Mouse (Mus musculus) neutrophil, adult 5-6 weeks (primary cell): ENCODE results near the gene Scml4. TPM values are rescaled to one million over a fixed set of nuclear protein-coding genes. Genes with fewer than 3 reads are reported as not detected.
A peak's percentile ranks its signal among the peaks of the same experiment; 100 is the strongest.

Experiments used
- ATAC-seq: fragments of 151-379, 151-347 bp; 2 replicates; pipeline ENCODE4 v1.8.0; 2017; ENCODE audit warnings: mild to moderate bottlenecking, moderate TSS enrichment; ENCODE audit not compliant: insufficient number of reproducible peaks, poor library complexity, low FRiP score, severe bottlenecking; ENCODE audit errors: extremely low read depth
- total RNA-seq: library from RNA; stranded (forward); fragments of 200-1000 nt; gene quantifications from 2 replicates; pipeline ENCODE4 v1.2.3, GENCODE M21; 2017

Scml4 gene
- total RNA-seq, 1 experiment from 2014 or later: 66.6 TPM

DNA sequence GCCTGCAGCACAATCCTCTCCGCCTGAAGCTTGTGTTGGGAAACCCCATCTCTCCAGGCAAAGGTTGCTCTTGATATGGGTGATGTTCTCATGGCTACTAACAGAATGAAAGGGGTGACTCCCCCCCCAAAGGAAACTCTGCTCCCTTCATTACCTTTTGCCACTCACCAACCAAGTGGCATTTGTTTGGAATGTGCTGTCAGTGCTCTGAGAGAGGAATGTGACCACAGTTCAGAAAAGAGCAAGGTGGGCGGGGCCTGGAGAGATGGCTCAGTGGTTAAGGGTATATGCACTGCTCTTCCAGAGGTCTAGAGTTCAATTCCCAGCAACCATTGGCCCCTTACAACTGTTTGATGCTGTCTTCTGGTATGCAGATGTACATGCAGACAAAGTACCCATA is 3.1 kb upstream of the Scml4 start:
- ATAC-seq: no peak

DNA sequence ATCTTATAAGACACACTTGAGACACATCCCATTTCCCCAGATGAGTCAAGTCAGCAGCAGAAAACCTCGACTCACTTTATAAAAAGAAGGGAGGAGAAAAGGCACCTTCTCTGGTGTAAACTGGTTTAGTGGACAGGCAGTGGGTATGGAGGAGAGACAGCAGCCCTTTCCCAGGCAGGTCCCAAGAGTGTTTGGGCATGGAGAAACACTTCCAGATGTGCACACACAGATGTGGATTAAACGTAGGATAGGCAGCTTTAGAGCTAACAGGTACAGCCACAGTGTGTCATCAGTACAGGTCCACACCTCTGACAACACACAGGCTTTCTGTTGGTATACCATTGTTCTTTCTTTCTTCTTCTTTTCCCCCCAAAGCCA is 400 bp upstream of the Scml4 start:
- ATAC-seq: no peak

DNA sequence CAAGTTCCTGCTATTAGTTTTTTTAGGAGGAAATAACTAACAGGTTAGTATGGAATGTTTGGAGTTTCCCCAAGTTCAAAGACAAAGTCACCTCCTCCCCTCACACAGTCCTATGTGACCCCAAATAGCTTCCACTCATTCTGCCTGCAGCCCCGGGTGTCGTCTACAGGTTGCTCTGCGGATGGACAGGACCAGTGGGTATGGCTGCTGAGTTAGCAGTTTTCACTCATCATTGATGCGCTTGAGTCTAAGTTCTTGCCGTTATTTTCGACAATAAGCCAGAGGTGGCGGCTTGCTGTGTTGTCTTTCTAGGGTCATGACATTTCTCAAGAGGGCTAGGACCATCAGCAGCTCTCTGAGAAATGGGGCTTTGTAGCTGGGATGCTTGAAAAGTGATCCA is 1.3 kb downstream of the Scml4 start:
- no peak for ATAC-seq

DNA sequence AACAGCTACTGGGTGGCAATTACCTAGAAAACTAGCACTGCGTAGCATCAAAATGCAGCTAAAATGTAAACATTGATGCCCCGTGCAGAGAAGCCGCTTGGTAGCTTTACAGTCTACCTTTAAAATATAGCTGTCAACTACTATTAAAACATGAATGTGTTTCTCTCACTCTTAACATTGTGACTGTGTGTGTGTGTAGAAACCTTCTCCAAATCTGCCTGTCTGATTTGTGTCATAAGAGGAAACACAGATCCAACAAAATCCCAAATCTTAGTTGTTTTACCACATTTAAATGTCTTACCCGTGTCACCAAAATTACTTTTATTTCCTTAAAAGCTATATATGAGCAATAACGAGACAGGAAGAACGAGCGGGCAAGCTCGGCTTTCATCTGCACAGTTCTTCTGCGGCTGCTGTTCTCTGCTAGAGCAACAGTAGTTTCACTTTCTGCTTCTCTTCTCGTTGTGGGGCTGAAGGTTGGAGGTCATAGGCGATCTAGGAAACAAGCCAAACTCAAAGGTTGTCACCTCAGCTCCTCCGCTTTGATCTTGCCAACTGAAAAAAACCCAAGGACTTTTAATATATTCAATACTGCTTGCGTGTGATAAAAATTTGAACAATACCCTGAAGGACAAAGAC is 2.1 kb downstream of the Scml4 start:
- ATAC-seq: peak; percentile 20; the same call in 1 of the 2 replicates

DNA sequence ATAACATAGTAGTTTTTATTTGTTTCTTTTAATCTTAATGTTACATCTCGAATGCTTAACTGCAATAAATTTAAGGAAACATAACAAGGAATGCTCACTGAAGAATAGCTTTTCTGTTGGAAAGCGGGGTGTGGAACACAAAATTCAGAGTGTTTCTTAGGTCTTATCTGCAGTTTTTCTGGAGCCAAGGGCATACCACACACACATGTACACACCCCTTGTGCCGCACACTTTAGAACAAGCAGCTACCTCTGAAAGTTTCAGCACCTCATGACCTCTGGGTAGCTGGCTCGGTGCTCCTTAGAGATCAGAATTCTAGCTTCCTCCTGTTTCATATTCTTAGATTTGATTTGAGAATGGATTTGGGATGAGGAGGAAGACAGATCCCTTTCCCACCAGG is 2.6 kb downstream of the Scml4 start:
- ATAC-seq: no peak

DNA sequence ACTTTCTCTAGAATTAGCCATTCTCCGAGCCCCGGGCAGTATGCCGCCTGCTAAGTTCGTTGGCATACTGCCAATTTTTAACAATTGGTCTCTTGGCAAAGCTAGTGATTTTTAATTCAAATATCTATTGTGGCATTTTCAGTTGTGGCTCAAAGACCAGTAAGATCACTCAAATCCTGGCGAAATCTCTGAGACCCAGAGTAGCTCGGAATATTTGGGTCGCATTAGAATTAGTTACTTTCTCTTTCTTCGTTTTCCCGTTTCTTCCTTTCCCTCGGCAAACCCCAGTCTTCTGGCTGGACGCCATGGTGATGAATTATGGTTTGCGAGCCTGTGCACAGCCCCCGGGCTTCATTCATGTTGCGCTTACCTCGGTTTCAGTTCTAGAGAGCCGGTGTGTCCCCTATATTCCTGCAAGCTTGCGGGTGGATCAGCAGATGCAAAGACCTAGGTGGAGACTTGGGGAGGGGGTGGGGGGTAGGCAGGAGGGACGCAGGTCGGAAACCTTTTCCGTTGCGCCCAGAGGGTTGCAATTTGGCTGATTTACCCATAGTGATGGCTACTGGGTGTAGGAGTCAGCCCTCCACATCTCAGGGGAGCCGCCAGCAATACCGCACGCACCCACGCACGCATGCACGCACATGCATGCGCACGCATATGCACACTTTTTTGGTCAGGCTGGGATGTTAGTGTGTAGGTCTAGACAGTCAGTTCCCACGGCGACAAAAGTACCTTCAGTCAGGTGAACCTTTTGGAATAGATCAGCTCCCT is 3.6 kb downstream of the Scml4 start:
- ATAC-seq: no peak

DNA sequence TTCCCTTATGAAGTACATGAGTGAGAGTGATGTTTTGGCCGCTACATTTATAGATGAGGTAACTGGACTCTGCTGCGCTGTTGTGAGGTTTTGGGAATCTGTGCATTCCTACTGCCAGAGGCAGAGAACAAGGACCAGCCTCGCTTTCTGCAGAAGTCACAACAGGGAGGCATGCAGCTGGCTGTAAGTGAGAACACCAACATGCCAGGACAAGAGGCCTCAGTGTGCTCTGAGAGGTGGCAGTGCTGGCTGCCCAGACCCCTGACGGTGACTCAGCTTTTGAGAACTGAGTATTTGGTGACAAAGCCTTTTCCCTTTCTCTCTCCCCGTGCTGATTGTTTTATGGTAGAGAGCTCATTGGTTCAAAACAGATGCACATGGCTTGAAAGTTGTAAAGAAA is 4.5 kb downstream of the Scml4 start:
- no peak for ATAC-seq

DNA sequence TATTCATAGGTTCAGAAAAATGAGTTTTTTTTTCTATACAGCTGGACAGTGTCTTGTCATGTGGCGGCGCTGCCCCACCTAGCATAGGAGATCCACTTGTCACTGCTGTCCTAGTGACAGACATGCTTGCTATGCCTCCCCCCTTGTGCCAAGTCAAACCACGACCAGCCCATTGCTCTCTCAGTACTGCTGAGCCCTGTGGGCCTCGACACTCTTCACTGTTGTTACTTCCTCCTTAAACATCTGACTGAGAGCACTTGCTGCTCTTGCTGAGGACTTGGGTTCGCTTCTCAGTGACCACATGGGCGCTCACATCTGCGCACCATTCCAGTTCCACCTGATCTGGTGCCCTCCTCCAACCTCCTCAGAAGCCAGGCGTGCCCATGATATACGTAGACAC is 8.2 kb downstream of the Scml4 start:
- ATAC-seq: peak; percentile 20; the same call in 1 of the 2 replicates

DNA sequence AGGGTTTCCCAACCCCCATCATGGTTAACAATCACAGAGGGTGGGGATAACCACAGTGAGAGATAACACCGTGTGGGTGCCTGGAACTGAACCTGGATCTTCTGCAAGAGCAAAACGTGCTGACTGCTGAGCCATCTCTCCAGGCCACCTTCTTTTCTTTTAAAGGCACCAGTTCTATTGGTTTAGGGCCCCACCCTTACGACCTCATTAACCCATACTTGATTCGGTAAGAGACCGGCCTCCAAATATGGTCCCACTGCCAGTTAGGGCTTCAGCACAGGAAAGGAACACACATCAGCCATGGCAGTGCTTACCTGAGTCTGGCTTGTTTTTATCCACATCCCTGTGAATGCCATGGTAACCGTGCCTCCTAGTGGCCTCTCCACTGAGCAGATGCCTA is 9.3 kb downstream of the Scml4 start:
- no peak for ATAC-seq

DNA sequence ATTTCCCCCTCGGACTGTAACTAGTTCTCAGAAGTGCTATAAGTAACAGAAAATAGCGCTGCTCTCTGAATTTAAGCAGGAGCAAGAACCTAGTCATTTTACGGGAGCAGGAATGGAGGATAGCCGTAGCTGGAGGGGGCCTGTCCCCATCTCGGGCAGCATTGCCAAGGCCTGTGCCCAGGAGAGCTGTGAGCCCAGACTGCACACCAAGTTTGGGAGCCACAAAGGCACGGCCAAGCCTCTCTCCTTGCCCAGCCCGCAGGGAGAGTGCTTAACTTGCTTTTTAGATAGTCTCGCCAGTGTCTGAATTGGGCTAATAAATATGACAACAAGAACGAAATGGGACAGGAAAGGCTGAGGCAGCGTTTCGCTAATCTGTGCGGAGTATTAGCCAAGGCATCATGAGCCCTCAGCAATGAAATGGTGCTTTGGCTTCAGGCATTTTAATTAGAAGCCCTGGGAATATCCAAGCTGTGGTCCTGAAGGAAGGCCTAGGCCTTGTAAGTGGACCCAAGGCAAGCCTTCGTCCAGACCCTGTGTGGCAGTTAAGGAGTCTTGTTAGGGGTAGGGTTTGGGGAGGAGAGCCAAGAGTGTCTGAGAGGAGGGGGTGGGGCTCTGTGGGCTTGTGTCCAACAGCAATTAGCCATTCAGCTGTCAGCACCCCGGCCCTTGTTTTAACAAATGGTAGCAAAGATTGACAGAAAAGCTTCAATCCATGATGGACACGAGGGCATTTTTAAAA is 12.3 kb downstream of the Scml4 start:
- no peak for ATAC-seq

DNA sequence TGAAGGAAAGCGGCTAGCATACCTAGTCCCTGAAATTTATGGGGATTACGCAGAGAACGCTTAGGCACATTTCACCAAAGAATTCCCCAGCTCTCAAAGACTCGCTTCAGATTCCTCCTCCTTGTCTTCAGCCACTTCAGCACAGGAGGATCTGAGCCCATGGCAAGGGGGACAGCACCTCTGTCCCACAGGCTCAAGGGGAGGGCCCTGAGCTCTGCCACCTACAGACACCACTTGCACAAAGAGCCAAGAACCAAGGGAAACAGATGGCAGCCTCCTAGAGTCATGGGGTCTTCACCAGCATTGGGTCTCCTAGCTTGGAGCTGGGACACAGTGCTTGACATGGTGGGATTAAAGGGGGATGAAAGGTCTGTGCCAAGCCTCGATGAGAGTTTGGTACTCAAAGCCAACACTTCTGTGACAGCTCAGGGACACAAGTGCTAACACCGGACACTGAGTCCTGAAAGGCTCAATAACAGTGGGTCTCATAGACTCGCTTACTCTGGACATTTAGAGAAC is 13.0 kb downstream of the Scml4 start:
- ATAC-seq: no peak

DNA sequence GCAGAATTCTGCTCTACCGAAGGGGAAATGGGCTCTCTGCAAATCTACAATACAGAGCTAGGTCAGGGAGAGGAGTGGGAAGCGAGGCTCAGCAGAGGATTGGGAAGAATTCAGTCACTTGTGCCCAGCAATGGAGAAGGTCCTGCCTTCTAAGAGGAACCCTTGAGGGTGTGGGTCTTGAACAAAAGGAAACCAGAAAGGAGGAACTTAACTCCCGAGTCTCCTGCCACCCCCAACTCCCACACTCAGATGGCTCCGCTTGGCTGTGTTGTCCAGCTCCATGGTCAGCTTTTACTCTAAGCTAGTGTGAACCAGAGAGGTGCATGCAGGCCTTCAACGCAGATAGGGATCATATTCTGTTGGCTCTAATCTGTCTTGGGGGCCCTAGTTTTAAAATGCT is 16.0 kb downstream of the Scml4 start:
- ATAC-seq: no peak

DNA sequence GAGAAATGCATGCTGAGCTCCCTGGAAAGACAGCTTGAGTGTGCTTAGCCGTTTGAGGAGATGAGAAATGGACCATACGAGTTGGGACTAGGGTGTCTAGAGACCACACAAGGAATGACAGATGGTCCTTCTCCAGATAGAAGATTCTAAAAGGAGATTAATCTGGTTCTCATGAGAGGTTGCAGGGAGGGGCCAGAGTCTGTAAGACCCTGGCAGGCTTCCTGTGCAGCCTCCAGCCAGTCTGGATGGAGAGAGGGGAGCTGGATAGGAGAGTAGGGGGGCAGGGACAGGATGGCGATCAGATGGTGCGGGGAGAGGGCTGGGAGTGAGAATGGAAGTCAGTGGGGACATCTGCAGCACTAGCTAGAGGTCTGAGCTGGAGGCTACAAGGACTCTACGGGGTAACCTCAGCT is 19.1 kb downstream of the Scml4 start:
- no peak for ATAC-seq

DNA sequence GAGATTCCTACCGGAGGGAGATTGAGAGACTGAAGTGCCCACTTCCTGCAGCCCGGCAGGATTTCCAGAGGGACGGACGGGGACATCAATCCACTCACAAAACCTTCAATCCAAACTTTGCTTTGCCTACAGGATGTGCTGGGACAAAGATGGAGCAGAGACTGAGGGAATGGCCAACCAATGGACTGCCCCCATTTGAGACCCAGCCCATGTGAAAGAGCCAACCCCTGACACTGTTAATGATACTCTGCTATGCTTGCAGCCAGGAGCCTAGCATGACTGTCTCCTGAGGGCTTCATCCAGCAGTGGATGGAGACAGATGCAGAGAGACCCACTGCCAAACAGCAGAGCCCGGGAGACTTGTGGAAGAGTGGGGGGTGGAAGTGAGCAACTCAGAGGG is 19.5 kb downstream of the Scml4 start:
- ATAC-seq: no peak

DNA sequence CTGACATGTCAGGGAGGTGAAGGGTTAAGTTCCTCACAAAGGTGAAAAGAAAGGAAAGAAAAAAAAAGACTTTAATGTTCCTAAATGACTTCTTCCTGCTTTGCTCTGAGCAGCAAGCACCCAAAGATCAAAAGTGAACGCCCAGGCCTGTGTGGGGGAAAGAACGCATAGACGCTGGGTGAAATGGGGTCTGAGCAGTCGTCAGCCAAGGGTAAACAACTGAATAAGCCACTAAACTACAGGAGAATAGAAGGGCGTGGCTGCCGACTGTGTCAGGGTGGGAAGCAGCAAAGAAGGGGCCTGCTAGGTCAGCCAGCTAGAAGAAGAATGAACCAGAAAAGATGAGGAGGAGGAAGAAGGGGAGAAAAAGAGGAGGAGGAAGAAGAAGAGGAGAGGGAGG is 26.9 kb downstream of the Scml4 start:
- no peak for ATAC-seq

DNA sequence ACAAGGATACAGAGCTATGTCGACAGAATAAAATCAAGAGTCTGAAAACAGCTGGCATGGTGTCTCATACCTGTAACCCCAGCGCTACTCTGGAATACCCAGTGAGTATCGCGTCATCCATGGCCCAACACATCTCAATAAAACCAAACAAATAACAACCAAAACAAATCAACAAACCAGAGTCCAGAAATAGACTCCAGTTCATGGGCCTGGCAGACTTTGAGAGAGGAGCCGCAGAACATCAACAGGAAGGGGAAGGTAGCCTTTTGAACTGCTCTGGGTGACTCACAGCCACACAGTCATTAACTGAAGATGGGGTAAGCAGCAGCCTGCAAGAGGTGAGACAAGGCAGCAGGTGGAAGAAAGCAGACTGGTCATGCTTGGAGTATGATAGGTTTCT is 28.1 kb downstream of the Scml4 start:
- ATAC-seq: peak; percentile 73

DNA sequence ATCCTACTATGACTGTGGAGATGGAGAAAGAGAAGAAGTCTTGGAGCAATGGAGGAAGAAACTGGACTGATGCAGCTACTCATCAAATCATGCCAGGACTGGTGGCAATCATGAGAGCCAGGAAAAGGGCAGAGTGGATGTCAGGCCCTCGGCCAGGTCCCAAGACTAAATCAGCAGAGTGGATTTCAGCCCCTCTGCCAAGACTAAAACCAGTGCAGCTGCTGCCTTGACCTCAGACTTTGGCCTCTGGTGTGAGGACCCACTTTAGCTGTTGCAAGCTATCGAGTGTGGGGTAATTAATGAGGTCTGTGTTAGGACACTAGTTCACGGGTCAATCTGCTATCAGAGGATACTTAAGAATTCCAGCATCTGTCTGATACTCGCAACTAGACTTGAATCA is 30.2 kb downstream of the Scml4 start:
- ATAC-seq: no peak

DNA sequence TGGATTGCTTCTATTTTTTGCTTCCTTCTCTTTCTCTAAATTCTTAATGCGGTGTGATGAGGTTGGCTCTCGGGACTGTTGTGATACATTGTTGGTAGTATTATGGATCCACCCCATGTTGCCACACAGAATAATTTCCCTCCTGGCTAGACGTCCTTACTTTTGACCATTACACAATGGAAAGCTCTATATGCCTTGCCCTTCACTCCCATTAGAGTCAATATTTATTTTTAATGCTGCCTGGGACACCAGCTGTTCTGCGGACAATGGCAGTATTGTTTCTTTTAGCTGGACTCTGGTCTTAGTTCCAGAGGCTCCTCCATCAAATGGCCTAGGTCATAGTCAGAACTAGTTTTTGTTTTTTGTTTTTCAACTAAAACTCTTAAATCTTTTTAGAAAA is 32.1 kb downstream of the Scml4 start:
- no peak for ATAC-seq

DNA sequence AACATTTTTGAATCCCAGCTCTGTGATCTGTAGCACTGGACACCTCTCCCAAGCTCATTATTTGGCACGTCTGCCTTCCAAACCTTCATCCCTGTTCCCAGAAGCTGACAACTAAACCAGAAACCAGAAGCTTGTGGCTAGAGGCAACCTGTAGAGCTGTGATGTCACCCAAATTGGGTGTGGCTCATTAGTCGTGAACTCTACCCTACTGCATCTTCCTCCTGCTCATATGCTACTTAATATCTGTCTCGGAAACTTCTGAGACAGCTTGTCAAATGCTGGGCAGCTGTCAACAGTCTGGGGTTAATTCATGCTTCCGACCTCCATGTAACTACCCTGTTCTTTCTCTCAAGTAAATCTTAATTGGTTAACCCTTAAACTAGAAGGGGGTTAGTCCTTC is 32.8 kb downstream of the Scml4 start:
- ATAC-seq: peak; percentile 21; the same call in 1 of the 2 replicates

DNA sequence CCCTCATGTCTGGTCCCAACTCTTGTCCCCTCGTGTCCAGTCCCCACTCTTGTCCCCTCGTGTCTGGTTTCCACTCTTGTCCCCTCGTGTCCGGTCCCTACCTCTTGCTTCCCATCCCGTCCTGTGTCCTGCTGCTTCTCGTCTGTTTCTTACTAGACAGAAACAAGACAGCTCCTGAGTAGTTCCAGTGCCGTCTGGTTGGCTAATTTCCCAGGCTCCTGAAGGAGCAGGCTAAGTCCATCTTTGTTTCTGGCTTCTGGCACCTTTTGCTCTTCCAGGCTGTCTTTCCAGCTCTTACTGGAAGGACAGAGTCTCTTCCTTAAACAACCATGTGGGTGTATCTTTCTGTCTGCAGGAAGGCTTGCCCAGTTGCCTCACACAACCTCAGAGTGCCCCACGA is 33.7 kb downstream of the Scml4 start:
- no peak for ATAC-seq
